ENCODE assay signal across 8 mouse cellular contexts in the genomic region with DNA sequence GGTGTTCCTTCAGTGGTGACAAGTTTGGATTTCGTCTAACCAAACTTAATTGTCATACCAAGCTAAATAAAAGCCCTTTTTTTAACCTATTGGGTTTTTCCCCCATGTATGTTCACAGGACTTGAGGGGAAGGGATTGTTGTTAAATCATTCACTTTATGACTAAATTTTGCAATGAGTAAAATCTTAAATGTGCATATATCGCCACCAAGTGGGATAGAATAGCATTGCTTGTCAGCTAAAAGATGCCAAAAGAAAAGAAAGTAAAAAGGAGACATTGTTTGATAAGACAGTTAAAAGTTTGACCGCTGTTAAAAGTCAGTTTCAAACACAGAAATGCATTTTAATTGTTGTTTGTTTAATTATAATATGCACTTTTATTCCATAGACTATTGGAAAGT.
DNase-seq lines count a peak whose midpoint lies in the region; TF ChIP-seq lines count a peak whose summit lies in the region.
"Had no signal": no experiment of that assay in that cellular context is flagged by ENCODE, and none has a peak within 500 bp of the region (broad histone marks: within the 10 kb centered on the region; RNA-seq: fewer than 3 reads in every experiment).

No protein-coding gene starts in this region.

- H3K4me3 ChIP-seq in heart, embryonic 10.5 days, result no peak overlapping the region
- no peak overlapping the region for H3K4me3 ChIP-seq in lung, adult 2 months (replicated peaks; ENCODE audit: extremely low read depth, low read depth, low read length)
- H3K4me3 ChIP-seq: heart, embryonic 13.5 days had no signal

- H3K9me3 ChIP-seq in heart, embryonic 10.5 days, result no peaks in the 10 kb centered on the region
- H3K9me3 ChIP-seq: heart, embryonic 13.5 days had no signal

- H3K27me3 ChIP-seq in heart, embryonic 10.5 days (ENCODE audit: insufficient read depth, poor library complexity, severe bottlenecking), result no peaks in the 10 kb centered on the region
- H3K27me3 ChIP-seq: heart, embryonic 13.5 days had no signal

- no peak overlapping the region for H3K27ac ChIP-seq in heart, embryonic 10.5 days
- H3K27ac ChIP-seq: heart, embryonic 13.5 days had no signal

- intact Hi-C loops in heart, postnatal 10 days (cut with DNase I), result loop anchor here (1.0 kb wide), 2 partner anchors 39 to 283 kb away; no protein-coding TSS in a partner anchor

- no peak for TF ChIP-seq POLR2A in lung, adult 2 months (IDR thresholded peaks at IDR 0.05; ENCODE audit: borderline replicate concordance, extremely low read depth, low read depth, low read length)

- WGBS in heart, embryonic 10.5 days, result 74% methylated on average over 3 of the region's 3 CpGs
- WGBS in lung, adult 2 months, result 67% methylated on average over 3 of the region's 3 CpGs

- no peaks in the 10 kb centered on the region for H3K4me1 ChIP-seq in heart, embryonic 10.5 days
- no peaks in the 10 kb centered on the region; the same call in 1 of the 2 replicates for H3K4me1 ChIP-seq in lung, adult 2 months (ENCODE audit: control insufficient read depth, insufficient read depth, low read length)

- peaks cover 12% of the 10 kb centered on the region for H3K36me3 ChIP-seq in heart, embryonic 10.5 days

- TF ChIP-seq CTCF in lung, adult 2 months (IDR thresholded peaks at IDR 0.05; ENCODE audit: insufficient read depth, low read length), result no peak

- DNase-seq in heart, postnatal 10 days, result peak; percentile 29 to 67
- DNase-seq in heart, embryonic 10.5 days (ENCODE audit: low spot score), result no peak
- peak; percentile 45 for DNase-seq in lung, postnatal 10 days
- no peak for DNase-seq in lung, adult 2 months
- DNase-seq in brain, adult 2 months (ENCODE audit: low read depth, low spot score), result peak; percentile 31
- DNase-seq in thymus, postnatal 14 days, result peak; percentile 19
- no peak for DNase-seq in urinary bladder, adult 18-20 months (ENCODE audit: low spot score in 2 of 2)

Comparison
In these comparisons a context has a peak if more than half of its experiments do, and no peak if none do; other contexts are left out.
1. DNase-seq: peak in heart, postnatal 10 days (2 of 2), lung, postnatal 10 days (single experiment), brain, adult 2 months (single experiment) and thymus, postnatal 14 days (single experiment); none in heart, embryonic 10.5 days (single experiment), lung, adult 2 months (single experiment) and urinary bladder, adult 18-20 months (0 of 2).